Mouse (Mus musculus) cerebellum, adult 2 months (tissue): ENCODE data around the gene Clic1.

Experiments used
- CTCF ChIP-seq: fragments of 200-500 bp; IDR thresholded peaks from 2 replicates; pipeline ENCODE4 v1.5.1; 2011; ENCODE audit warnings: low read depth, mild to moderate bottlenecking, control low read depth, low read length, moderate library complexity, borderline replicate concordance; ENCODE audit not compliant: insufficient read depth
- POLR2A ChIP-seq: fragments of 200-500 bp; IDR thresholded peaks from 2 replicates; pipeline ENCODE4 v1.6.1; 2011; ENCODE audit warnings: low read length, control low read depth, borderline replicate concordance; ENCODE audit not compliant: insufficient read depth

- peak; percentile 39; the same call in 1 of the 2 replicates for TF ChIP-seq POLR2A
- peak; percentile 46; the same call in 1 of the 2 replicates for TF ChIP-seq CTCF
Observed at GRCm38 (mm10) chr17:35058911-35059892, 9.4 kb downstream of the Clic1 start, which contains the start of gene Ddah2.
